Mouse (Mus musculus): ENCODE measurements at regions not wholly inside any gene's neighbourhood (a gene's known extent, or its start where the extent isn't known, plus 50 kb on each side); places are given as distances from the start of the nearest gene placed in this dataset.

DNA sequence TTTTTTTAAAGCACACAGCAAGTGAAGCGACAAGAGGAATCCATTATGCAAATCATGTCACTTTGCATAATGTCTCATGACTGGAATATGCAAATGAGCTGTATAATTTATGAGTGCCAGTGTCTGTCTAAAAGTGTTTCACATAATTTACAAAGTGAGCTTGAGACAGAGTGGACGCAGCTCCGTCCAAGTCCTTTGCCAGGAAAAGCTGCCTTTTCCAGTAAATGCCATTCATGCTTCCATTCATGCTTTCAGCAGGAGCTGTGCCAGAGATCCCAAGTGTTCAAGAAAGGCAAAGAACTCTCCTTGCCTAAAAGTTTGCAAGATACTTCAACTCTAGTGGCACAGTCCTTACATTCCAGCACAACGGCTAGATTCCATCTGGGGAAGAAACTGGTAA is 241.4 kb upstream of the Pmfbp1 start:
- Histone ChIP-seq H3K36me3 (ENCODE audit: control insufficient read depth, insufficient read depth, low read length, poor library complexity, severe bottlenecking) (no peaks in the 10 kb centered on the region), H3K27ac (ENCODE audit: insufficient read depth, low read depth, low read length, poor library complexity, severe bottlenecking) (no peak overlapping the region), H3K9me3 (ENCODE audit: control insufficient read depth, insufficient read depth, low read depth, low read length) (no peaks in the 10 kb centered on the region), H3K9ac (ENCODE audit: insufficient read depth, low read depth, low read length, poor library complexity, severe bottlenecking) (no peak overlapping the region), H3K4me1 (ENCODE audit: control insufficient read depth in 2 of 2, insufficient read depth in 2 of 2, low read length in 2 of 2, poor library complexity in 1 of 2) (no peaks in the 10 kb centered on the region), H3K4me3 (ENCODE audit: insufficient read depth in 1 of 2, low read depth in 1 of 2, low read length in 2 of 2, poor library complexity in 1 of 2, severe bottlenecking in 1 of 2) (no peak overlapping the region)
- DNase-seq (ENCODE audit: low read depth, low spot score): no peak
- TF ChIP-seq ZC3H11A (IDR thresholded peaks at IDR 0.05; ENCODE audit: borderline replicate concordance, low read depth, low read length): no peak
- no peak for TF ChIP-seq MAFK (IDR thresholded peaks at IDR 0.05; ENCODE audit: insufficient read depth, low read depth, low read length)
- TF ChIP-seq HCFC1 (IDR thresholded peaks at IDR 0.05; ENCODE audit: borderline replicate concordance, insufficient read depth, low read length): no peak
- no peak for TF ChIP-seq CHD2 (IDR thresholded peaks at IDR 0.05; ENCODE audit: low read depth, low read length)
- no peak for TF ChIP-seq ZNF384 (IDR thresholded peaks at IDR 0.05; ENCODE audit: low read depth, low read length)
- in situ Hi-C loops (cut with MboI; ENCODE audit: low sequenced_read_pairs in 2 of 2, unreplicated experiment in 2 of 2): no loop called here

DNA sequence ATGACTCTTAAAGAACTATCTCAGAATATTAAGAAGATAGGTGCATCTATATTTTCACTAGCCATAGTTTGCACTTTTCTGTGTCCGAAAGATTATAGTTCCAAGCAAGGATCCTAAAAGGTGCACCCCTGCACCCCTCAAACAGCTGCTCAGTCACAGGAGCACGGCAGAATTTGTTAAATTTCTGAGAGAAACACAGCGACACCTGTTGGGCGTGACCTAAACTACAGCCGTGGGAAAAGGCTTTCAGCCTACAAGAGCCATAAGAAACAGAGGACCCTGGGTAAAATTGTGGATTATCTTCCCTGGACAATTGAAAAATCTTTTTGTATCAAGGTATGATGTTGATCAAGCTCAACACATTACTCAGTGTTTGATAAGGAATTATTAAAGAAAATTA is 214.7 kb upstream of the Pmfbp1 start:
- Histone ChIP-seq H3K36me3 (ENCODE audit: control insufficient read depth, insufficient read depth, low read length, poor library complexity, severe bottlenecking) (no peaks in the 10 kb centered on the region), H3K4me3 (ENCODE audit: insufficient read depth in 1 of 2, low read depth in 1 of 2, low read length in 2 of 2, poor library complexity in 1 of 2, severe bottlenecking in 1 of 2) (no peak overlapping the region), H3K27ac (ENCODE audit: insufficient read depth, low read depth, low read length, poor library complexity, severe bottlenecking) (no peak overlapping the region), H3K9me3 (ENCODE audit: control insufficient read depth, insufficient read depth, low read depth, low read length) (no peaks in the 10 kb centered on the region), H3K4me1 (ENCODE audit: control insufficient read depth in 2 of 2, insufficient read depth in 2 of 2, low read length in 2 of 2, poor library complexity in 1 of 2) (no peaks in the 10 kb centered on the region), H3K9ac (ENCODE audit: insufficient read depth, low read depth, low read length, poor library complexity, severe bottlenecking) (no peak overlapping the region)
- peak; percentile 56 for DNase-seq (ENCODE audit: low read depth, low spot score)
- in situ Hi-C loops (cut with MboI; ENCODE audit: low sequenced_read_pairs in 2 of 2, unreplicated experiment in 2 of 2): no loop called here
- TF ChIP-seq CHD2 (IDR thresholded peaks at IDR 0.05; ENCODE audit: low read depth, low read length): no peak
- TF ChIP-seq ZC3H11A (IDR thresholded peaks at IDR 0.05; ENCODE audit: borderline replicate concordance, low read depth, low read length): peak; percentile 66; the same call in 1 of the 2 replicates
- TF ChIP-seq ZNF384 (IDR thresholded peaks at IDR 0.05; ENCODE audit: low read depth, low read length): no peak
- no peak for TF ChIP-seq HCFC1 (IDR thresholded peaks at IDR 0.05; ENCODE audit: borderline replicate concordance, insufficient read depth, low read length)
- TF ChIP-seq MAFK (IDR thresholded peaks at IDR 0.05; ENCODE audit: insufficient read depth, low read depth, low read length): no peak

DNA sequence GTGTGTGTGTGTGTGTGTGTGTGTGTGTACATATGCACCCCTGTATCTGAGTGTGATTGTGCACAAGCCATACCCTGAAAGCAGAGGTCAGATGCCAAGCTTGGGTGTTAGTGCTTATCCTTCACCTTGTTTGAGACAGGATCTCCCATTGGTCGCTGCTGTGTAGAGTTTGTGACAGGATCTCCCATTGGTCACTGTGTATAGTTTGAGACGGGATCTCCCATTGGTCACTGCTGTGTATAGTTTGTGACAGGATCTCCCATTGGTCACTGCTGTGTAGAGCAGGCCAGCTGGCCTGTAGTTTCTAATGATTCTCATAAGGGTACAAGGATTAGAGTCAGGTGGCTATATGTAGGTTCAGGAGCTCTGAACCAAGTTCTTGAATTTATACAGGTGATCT is 213.3 kb upstream of the Pmfbp1 start:
- Histone ChIP-seq H3K9ac (ENCODE audit: insufficient read depth, low read depth, low read length, poor library complexity, severe bottlenecking) (no peak overlapping the region), H3K4me1 (ENCODE audit: control insufficient read depth in 2 of 2, insufficient read depth in 2 of 2, low read length in 2 of 2, poor library complexity in 1 of 2) (no peaks in the 10 kb centered on the region), H3K27ac (ENCODE audit: insufficient read depth, low read depth, low read length, poor library complexity, severe bottlenecking) (no peak overlapping the region), H3K4me3 (ENCODE audit: insufficient read depth in 1 of 2, low read depth in 1 of 2, low read length in 2 of 2, poor library complexity in 1 of 2, severe bottlenecking in 1 of 2) (no peak overlapping the region), H3K36me3 (ENCODE audit: control insufficient read depth, insufficient read depth, low read length, poor library complexity, severe bottlenecking) (no peaks in the 10 kb centered on the region), H3K9me3 (ENCODE audit: control insufficient read depth, insufficient read depth, low read depth, low read length) (no peaks in the 10 kb centered on the region)
- in situ Hi-C loops (cut with MboI; ENCODE audit: low sequenced_read_pairs in 2 of 2, unreplicated experiment in 2 of 2): no loop called here
- TF ChIP-seq CHD2 (IDR thresholded peaks at IDR 0.05; ENCODE audit: low read depth, low read length) (peak; percentile 58; the same call in 1 of the 2 replicates), HCFC1 (IDR thresholded peaks at IDR 0.05; ENCODE audit: borderline replicate concordance, insufficient read depth, low read length) (no peak), ZC3H11A (IDR thresholded peaks at IDR 0.05; ENCODE audit: borderline replicate concordance, low read depth, low read length) (no peak), MAFK (IDR thresholded peaks at IDR 0.05; ENCODE audit: insufficient read depth, low read depth, low read length) (no peak), ZNF384 (IDR thresholded peaks at IDR 0.05; ENCODE audit: low read depth, low read length) (no peak)
- DNase-seq (ENCODE audit: low read depth, low spot score): peak; percentile 53

DNA sequence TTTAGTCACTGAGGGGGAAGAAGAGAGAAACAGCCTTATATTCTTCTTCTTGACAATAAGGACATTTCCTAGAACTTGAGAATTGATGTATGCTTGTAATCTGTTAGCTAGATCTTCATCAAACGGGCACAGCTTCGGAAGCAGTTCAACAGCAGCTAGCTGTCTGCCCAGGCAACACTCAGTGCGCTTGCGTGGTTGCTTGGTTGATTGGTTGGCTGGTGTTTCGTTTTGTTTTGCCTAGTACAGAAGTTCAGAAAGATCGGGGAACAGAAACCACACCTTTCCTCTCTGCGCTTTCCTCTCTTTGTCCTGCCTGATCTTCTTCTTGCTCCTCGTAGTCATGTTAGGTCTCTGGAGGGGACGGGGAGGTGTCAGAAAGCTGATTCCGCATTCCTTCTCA is 212.2 kb upstream of the Pmfbp1 start:
- H3K9ac ChIP-seq (ENCODE audit: insufficient read depth, low read depth, low read length, poor library complexity, severe bottlenecking): no peak overlapping the region
- peak; percentile 24 for DNase-seq (ENCODE audit: low read depth, low spot score)
- H3K4me3 ChIP-seq (ENCODE audit: insufficient read depth in 1 of 2, low read depth in 1 of 2, low read length in 2 of 2, poor library complexity in 1 of 2, severe bottlenecking in 1 of 2): no peak overlapping the region
- TF ChIP-seq ZC3H11A (IDR thresholded peaks at IDR 0.05; ENCODE audit: borderline replicate concordance, low read depth, low read length): no peak
- no peaks in the 10 kb centered on the region for H3K4me1 ChIP-seq (ENCODE audit: control insufficient read depth in 2 of 2, insufficient read depth in 2 of 2, low read length in 2 of 2, poor library complexity in 1 of 2)
- no peaks in the 10 kb centered on the region for H3K9me3 ChIP-seq (ENCODE audit: control insufficient read depth, insufficient read depth, low read depth, low read length)
- in situ Hi-C loops (cut with MboI; ENCODE audit: low sequenced_read_pairs in 2 of 2, unreplicated experiment in 2 of 2): no loop called here
- H3K27ac ChIP-seq (ENCODE audit: insufficient read depth, low read depth, low read length, poor library complexity, severe bottlenecking): no peak overlapping the region
- no peaks in the 10 kb centered on the region for H3K36me3 ChIP-seq (ENCODE audit: control insufficient read depth, insufficient read depth, low read length, poor library complexity, severe bottlenecking)

DNA sequence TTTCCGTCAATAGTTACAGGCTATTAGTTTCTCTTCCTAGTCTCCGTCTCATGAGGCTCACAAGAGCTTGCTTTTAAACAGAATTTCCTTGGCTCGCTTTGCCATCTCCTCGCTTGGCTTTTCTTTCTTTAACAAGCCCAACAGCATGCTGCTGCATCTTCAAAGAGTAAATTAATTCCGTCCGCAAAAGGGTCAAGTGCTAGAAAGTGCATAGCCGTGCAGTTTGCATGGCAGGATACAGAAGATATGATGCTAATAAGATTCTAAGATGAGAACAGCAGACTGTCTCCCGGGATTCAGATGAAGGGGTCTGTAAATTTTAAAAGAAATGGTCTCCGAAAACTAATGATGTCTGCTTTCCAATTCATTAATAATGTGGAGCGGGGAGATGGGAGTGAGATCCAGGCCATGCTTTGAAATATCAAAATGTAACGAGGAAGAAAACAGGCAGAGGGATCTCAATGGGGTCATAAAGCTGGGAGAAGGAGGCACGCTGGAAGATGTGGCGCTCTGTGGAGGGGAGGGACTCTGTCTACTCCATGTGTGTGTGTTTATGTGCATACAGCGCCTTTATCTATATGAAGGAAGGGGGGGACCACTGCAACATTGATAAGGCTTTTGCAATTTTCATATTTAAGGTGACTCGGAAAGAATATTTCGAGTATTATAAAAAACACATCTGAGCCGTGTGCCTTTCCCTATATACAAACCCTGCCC is 183.0 kb upstream of the Pmfbp1 start:
- H3K36me3 ChIP-seq (ENCODE audit: control insufficient read depth, insufficient read depth, low read length, poor library complexity, severe bottlenecking): no peaks in the 10 kb centered on the region
- H3K9ac ChIP-seq (ENCODE audit: insufficient read depth, low read depth, low read length, poor library complexity, severe bottlenecking): no peak overlapping the region
- no peak overlapping the region for H3K4me3 ChIP-seq (ENCODE audit: insufficient read depth in 1 of 2, low read depth in 1 of 2, low read length in 2 of 2, poor library complexity in 1 of 2, severe bottlenecking in 1 of 2)
- H3K27ac ChIP-seq (ENCODE audit: insufficient read depth, low read depth, low read length, poor library complexity, severe bottlenecking): no peak overlapping the region
- TF ChIP-seq CHD2 (IDR thresholded peaks at IDR 0.05; ENCODE audit: low read depth, low read length): no peak
- TF ChIP-seq ZC3H11A (IDR thresholded peaks at IDR 0.05; ENCODE audit: borderline replicate concordance, low read depth, low read length): no peak
- no peak for TF ChIP-seq HCFC1 (IDR thresholded peaks at IDR 0.05; ENCODE audit: borderline replicate concordance, insufficient read depth, low read length)
- TF ChIP-seq MAFK (IDR thresholded peaks at IDR 0.05; ENCODE audit: insufficient read depth, low read depth, low read length): no peak
- no peak for TF ChIP-seq ZNF384 (IDR thresholded peaks at IDR 0.05; ENCODE audit: low read depth, low read length)
- DNase-seq (ENCODE audit: low read depth, low spot score): no peak
- no peaks in the 10 kb centered on the region for H3K4me1 ChIP-seq (ENCODE audit: control insufficient read depth in 2 of 2, insufficient read depth in 2 of 2, low read length in 2 of 2, poor library complexity in 1 of 2)
- H3K9me3 ChIP-seq (ENCODE audit: control insufficient read depth, insufficient read depth, low read depth, low read length): no peaks in the 10 kb centered on the region
- in situ Hi-C loops (cut with MboI; ENCODE audit: low sequenced_read_pairs in 2 of 2, unreplicated experiment in 2 of 2): no loop called here
